Mouse (Mus musculus) liver, embryonic 14.5 days (tissue): ENCODE measurements around the gene Ppfibp1.

Source experiments
- CTCF ChIP-seq: IDR thresholded peaks from 2 replicates; pipeline ENCODE4 v1.5.1; 2016; ENCODE audit warnings: antibody characterized with exemption, low read depth, control low read depth
- EP300 ChIP-seq: IDR thresholded peaks from 2 replicates; pipeline ENCODE4 v1.6.1; 2016; ENCODE audit warnings: antibody characterized with exemption, low read depth

GRCm38 (mm10) chr6:146959908-146960680, 71.8 kb downstream of the Ppfibp1 start:
- TF ChIP-seq CTCF (no peak), EP300 (no peak)
